Mouse (Mus musculus) olfactory bulb, adult 2 months (tissue): ENCODE measurements around the gene Ttc24.

Experiments used
- CTCF ChIP-seq: fragments of 200-500 bp; IDR thresholded peaks from 2 replicates; pipeline ENCODE4 v1.5.1; 2012; ENCODE audit warnings: low read depth, mild to moderate bottlenecking, low read length, moderate library complexity; ENCODE audit not compliant: insufficient read depth
- POLR2A ChIP-seq: fragments of 200-500 bp; IDR thresholded peaks from 2 replicates; pipeline ENCODE4 v1.6.1; 2012; ENCODE audit warnings: mild to moderate bottlenecking, low read depth, low read length, moderate library complexity; ENCODE audit not compliant: insufficient read depth

DNA sequence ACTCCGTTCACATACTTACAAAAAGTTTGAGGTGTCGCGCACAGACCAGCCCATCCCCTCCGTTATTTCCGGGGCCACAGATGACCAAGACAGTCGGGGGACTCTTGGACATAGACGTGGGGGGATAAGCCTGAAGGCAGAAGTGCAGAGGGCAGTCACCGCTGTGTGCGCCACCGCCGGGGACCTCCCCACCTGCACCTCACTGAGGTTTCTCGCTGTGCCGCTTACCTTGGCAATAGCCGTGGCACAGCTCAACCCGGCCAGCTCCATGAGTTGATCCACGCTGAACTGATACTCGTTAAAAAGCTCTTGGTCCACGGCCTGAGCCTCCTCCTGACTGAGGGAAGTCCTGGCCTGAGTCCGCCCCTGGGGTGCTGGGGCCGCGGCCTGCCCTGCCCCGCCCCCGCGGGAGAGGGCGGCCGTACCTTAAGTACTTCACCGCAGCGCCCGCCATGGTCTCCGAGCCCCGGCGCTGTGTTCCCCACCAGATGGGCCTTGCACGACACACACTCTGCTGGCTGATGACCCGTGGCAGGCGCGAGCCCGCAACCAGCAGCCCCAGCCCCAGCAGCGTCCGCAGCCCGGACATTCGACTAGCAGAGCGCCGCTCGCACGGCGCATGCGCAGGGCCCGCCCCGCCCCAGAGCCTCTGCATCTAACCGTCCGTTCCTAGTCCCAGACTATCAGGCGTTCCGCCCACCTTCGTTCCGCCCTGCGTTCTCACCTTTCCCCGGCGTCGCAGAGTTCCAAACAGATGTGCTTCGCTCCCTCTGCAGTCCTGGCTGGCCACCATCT lies 20.0 kb downstream of the Ttc24 start, which contains the start of gene Naxe:
- TF ChIP-seq CTCF (no peak; the same call in 1 of the 2 replicates), POLR2A (peak; percentile 91)
